ENCODE assay signal across 8 mouse cellular contexts in the genomic region with DNA sequence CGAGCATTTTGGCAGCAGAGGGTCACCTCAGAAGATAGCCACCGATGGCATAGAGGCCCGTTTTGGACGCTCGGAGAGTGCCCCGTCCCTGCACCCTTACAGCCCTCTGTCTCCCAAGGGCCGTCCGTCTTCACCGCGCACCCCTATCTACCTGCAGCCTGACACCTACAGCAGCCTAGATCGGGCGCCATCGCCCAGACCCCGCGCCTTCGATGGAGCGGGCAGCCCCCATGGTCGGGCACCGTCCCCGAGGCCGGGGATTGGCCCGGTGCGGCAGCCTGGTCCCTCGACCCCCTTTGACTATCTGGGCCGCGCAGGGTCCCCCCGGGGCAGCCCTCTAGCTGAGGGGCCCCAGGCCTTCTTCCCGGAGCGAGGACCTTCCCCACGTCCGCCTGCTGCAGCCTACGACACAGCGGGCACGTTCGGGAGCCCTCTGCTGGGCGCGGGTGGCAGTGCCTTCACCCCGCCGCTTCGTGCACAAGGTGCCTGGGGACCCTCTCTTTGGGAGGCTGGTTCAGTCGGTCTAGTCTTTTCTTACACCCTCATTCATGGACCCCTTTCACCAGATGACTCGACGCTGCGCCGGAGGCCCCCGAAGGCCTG. TPM values are rescaled to one million over a fixed set of nuclear protein-coding genes. Genes with fewer than 3 reads are reported as not detected.
DNase-seq lines count a peak whose midpoint lies in the region; ATAC-seq and TF ChIP-seq lines count a peak whose summit lies in the region.

No protein-coding gene starts in this region.

- 0 out of 2 replicates have a peak, but pooled peaks cover 4% of the 10 kb centered on the region for H3K36me3 ChIP-seq in lung, embryonic 14.5 days (ENCODE audit: insufficient read depth)
- H3K36me3 ChIP-seq in intestine, embryonic 16.5 days (ENCODE audit: control insufficient read depth, insufficient read depth, low read length) = no peaks in the 10 kb centered on the region

- peak overlapping the region; percentile 62 for H3K4me2 ChIP-seq in lung, embryonic 14.5 days
- peak overlapping the region; percentile 88 for H3K4me2 ChIP-seq in intestine, embryonic 16.5 days (ENCODE audit: low read depth, low read length)

- whole genome bisulfite sequencing in lung, embryonic 14.5 days = 10% methylated on average over 46 of the region's 46 CpGs
- WGBS in intestine, embryonic 16.5 days = 16% methylated on average over 46 of the region's 46 CpGs

- H3K27me3 ChIP-seq in lung, embryonic 14.5 days (ENCODE audit: insufficient read depth, low read length) = no peaks in the 10 kb centered on the region
- H3K27me3 ChIP-seq in intestine, embryonic 16.5 days (replicated peaks; ENCODE audit: control insufficient read depth, insufficient read depth, low read length) = no peaks in the 10 kb centered on the region; the same call in 1 of the 2 replicates

- no peak overlapping the region; the same call in 1 of the 2 replicates for H3K9ac ChIP-seq in lung, embryonic 14.5 days
- peak overlapping the region; percentile 66 for H3K9ac ChIP-seq in intestine, embryonic 16.5 days (ENCODE audit: low read depth, low read length)

- H3K9me3 ChIP-seq in lung, embryonic 14.5 days (ENCODE audit: low read depth, low read length) = no peaks in the 10 kb centered on the region
- H3K9me3 ChIP-seq in intestine, embryonic 16.5 days (ENCODE audit: control insufficient read depth, low read length) = no peaks in the 10 kb centered on the region

- intact Hi-C loops in gastrocnemius, postnatal 14 days (cut with DNase I; ENCODE audit: low total_unique reads) = no loop called here

- DNase-seq in lung, embryonic 14.5 days = peak; percentile 76
- DNase-seq in lung, postnatal 25 days (ENCODE audit: low spot score) = no peak
- peak; percentile 76 to 84 for DNase-seq in cerebellum, postnatal 25 days
- DNase-seq in gastrocnemius, postnatal 14 days = peak; percentile 65
- peak; percentile 49 for DNase-seq in liver
- peak; percentile 82 for DNase-seq in naive thymus-derived CD4-positive, alpha-beta T cell, adult 2 months (ENCODE audit: low read depth)
- DNase-seq in thymus, adult 18-20 months = peak; percentile 52

- peak overlapping the region; percentile 25 for H3K4me3 ChIP-seq in lung, embryonic 14.5 days (ENCODE audit: low read depth, low read length)
- H3K4me3 ChIP-seq in intestine, embryonic 16.5 days (ENCODE audit: low read length) = peak overlapping the region; percentile 47

- peak; percentile 66 for ATAC-seq in lung, embryonic 14.5 days (ENCODE audit: insufficient read depth)
- peak; percentile 61 for ATAC-seq in intestine, embryonic 16.5 days

- no peaks in the 10 kb centered on the region for H3K4me1 ChIP-seq in lung, embryonic 14.5 days (ENCODE audit: insufficient read depth)
- H3K4me1 ChIP-seq in intestine, embryonic 16.5 days (ENCODE audit: control insufficient read depth, insufficient read depth, low read length) = peaks cover 5% of the 10 kb centered on the region; the same call in 1 of the 2 replicates

- TF ChIP-seq CTCF in lung, embryonic 14.5 days (IDR thresholded peaks at IDR 0.05; ENCODE audit: low read depth) = peak; percentile 91

- no peak overlapping the region for H3K27ac ChIP-seq in lung, embryonic 14.5 days (ENCODE audit: low read depth)
- H3K27ac ChIP-seq in intestine, embryonic 16.5 days (ENCODE audit: low read length) = no peak overlapping the region

RNA-seq across cellular contexts. Expression of gene Ppp1r13l, which starts 10.4 kb away (rescaled TPM):
- 5.4 and 7.9 TPM in 2 replicates for polyA plus RNA-seq in lung, embryonic 14.5 days (2014; fragmentation: Nextera tagmentation; extraction: Ambion mirVana)
- total RNA-seq in gastrocnemius, postnatal 14 days (2021) = 1 to 10 TPM; 1.7 to 2.9 TPM
- polyA plus RNA-seq in intestine, embryonic 16.5 days (2015; fragmentation: Nextera tagmentation; extraction: Ambion mirVana) = 3.1 and 4.2 TPM in 2 replicates

RNA-seq across cellular contexts. Expression of gene Cd3eap, which starts 10.6 kb away (rescaled TPM):
- 21.3 and 24.2 TPM in 2 replicates for polyA plus RNA-seq in lung, embryonic 14.5 days (2014; fragmentation: Nextera tagmentation; extraction: Ambion mirVana)
- 1 to 10 TPM; 7.4 to 8.2 TPM for total RNA-seq in gastrocnemius, postnatal 14 days (2021)
- 19.1 and 24.3 TPM in 2 replicates for polyA plus RNA-seq in intestine, embryonic 16.5 days (2015; fragmentation: Nextera tagmentation; extraction: Ambion mirVana)

RNA-seq across cellular contexts. Expression of gene Ercc2, which starts 11.9 kb away (rescaled TPM):
- polyA plus RNA-seq in lung, embryonic 14.5 days (2014; fragmentation: Nextera tagmentation; extraction: Ambion mirVana) = 11.4 and 12.1 TPM in 2 replicates
- 1 to 10 TPM; 6.1 to 7.8 TPM for total RNA-seq in gastrocnemius, postnatal 14 days (2021)
- polyA plus RNA-seq in intestine, embryonic 16.5 days (2015; fragmentation: Nextera tagmentation; extraction: Ambion mirVana) = 15.5 and 17.6 TPM in 2 replicates

RNA-seq across cellular contexts. Expression of gene Ercc1, which starts 25.3 kb away (rescaled TPM):
- 88.6 and 90.5 TPM in 2 replicates for polyA plus RNA-seq in lung, embryonic 14.5 days (2014; fragmentation: Nextera tagmentation; extraction: Ambion mirVana)
- 10 to 100 TPM; 26.7 to 28.7 TPM for total RNA-seq in gastrocnemius, postnatal 14 days (2021)
- polyA plus RNA-seq in intestine, embryonic 16.5 days (2015; fragmentation: Nextera tagmentation; extraction: Ambion mirVana) = 45.8 and 51.3 TPM in 2 replicates

RNA-seq across cellular contexts. Expression of gene Klc3, which starts 34.0 kb away (rescaled TPM):
- polyA plus RNA-seq in lung, embryonic 14.5 days (2014; fragmentation: Nextera tagmentation; extraction: Ambion mirVana) = 6.5 and 7.5 TPM in 2 replicates
- total RNA-seq in gastrocnemius, postnatal 14 days (2021) = under 1 TPM in 1 of 2 experiments, not detected in 1; 0.11 TPM
- polyA plus RNA-seq in intestine, embryonic 16.5 days (2015; fragmentation: Nextera tagmentation; extraction: Ambion mirVana) = 2.7 and 2.9 TPM in 2 replicates
